Comparison of ENCODE assay signal across 26 mouse cellular contexts in the genomic region with DNA sequence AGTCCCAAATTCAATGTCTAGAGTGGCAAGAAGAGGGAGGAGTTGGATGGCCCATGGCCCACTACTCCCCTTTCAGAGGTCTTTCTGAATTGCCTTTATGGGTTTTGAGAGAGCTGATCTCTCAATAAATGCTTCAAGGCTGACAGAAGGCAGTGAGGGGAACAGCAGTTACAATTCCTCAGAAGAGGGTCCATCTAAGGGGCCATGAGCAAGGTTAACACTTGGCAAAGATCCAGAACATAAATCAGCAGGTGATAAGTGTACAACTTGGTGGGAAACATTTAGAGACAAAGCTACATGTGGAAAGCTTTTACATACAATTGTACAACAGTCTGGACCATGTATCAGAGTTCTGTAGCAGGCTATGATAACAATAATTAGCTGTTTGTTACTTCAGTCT.
DNase-seq lines count a peak whose midpoint lies in the region; ATAC-seq lines count a peak whose summit lies in the region.
"Had no signal": no experiment of that assay in that cellular context is flagged by ENCODE, and none has a peak within 500 bp of the region (broad histone marks: within the 10 kb centered on the region; RNA-seq: fewer than 3 reads in every experiment).

No protein-coding gene starts in this region.

- peaks cover 10% of the 10 kb centered on the region; the same call in 1 of the 2 replicates for H3K36me3 ChIP-seq in heart, embryonic 13.5 days
- no peaks in the 10 kb centered on the region for H3K36me3 ChIP-seq in midbrain, embryonic 11.5 days (ENCODE audit: control insufficient read depth, insufficient read depth, low read length)
- H3K36me3 ChIP-seq in midbrain, embryonic 16.5 days (ENCODE audit: control insufficient read depth, insufficient read depth, low read length), result 0 out of 2 replicates have a peak, but pooled peaks cover 2% of the 10 kb centered on the region
- H3K36me3 ChIP-seq: embryonic facial prominence, embryonic 10.5 days; embryonic facial prominence, embryonic 12.5 days; G1E had no signal

- no peak overlapping the region for H3K4me3 ChIP-seq in heart, embryonic 13.5 days
- H3K4me3 ChIP-seq in midbrain, embryonic 11.5 days (ENCODE audit: low read depth, low read length), result no peak overlapping the region
- no peak overlapping the region for H3K4me3 ChIP-seq in midbrain, embryonic 16.5 days (ENCODE audit: low read depth, low read length)
- H3K4me3 ChIP-seq: embryonic facial prominence, embryonic 10.5 days; embryonic facial prominence, embryonic 12.5 days; forebrain, embryonic 13.5 days; forebrain, embryonic 15.5 days had no signal

- H3K9me3 ChIP-seq in heart, embryonic 13.5 days, result no peaks in the 10 kb centered on the region
- H3K9me3 ChIP-seq in midbrain, embryonic 11.5 days (ENCODE audit: control insufficient read depth, low read length), result no peaks in the 10 kb centered on the region
- no peaks in the 10 kb centered on the region for H3K9me3 ChIP-seq in midbrain, embryonic 16.5 days (replicated peaks; ENCODE audit: control insufficient read depth, low read length, poor library complexity, severe bottlenecking)
- H3K9me3 ChIP-seq: embryonic facial prominence, embryonic 10.5 days; embryonic facial prominence, embryonic 12.5 days; forebrain, embryonic 13.5 days; forebrain, embryonic 15.5 days had no signal

- no peaks in the 10 kb centered on the region for H3K27me3 ChIP-seq in heart, embryonic 13.5 days (replicated peaks)
- no peaks in the 10 kb centered on the region for H3K27me3 ChIP-seq in midbrain, embryonic 11.5 days (ENCODE audit: control insufficient read depth, insufficient read depth, low read length)
- H3K27me3 ChIP-seq in midbrain, embryonic 16.5 days (ENCODE audit: control insufficient read depth, insufficient read depth, low read depth, low read length), result no peaks in the 10 kb centered on the region
- H3K27me3 ChIP-seq: CH12.LX; embryonic facial prominence, embryonic 12.5 days; forebrain, embryonic 13.5 days; forebrain, embryonic 15.5 days; Patski had no signal

- peaks cover 47% of the 10 kb centered on the region for H3K4me1 ChIP-seq in heart, embryonic 13.5 days
- H3K4me1 ChIP-seq in midbrain, embryonic 11.5 days (ENCODE audit: control insufficient read depth, insufficient read depth, low read length), result no peaks in the 10 kb centered on the region; the same call in 1 of the 2 replicates
- H3K4me1 ChIP-seq in midbrain, embryonic 16.5 days (ENCODE audit: control insufficient read depth, insufficient read depth, low read length), result peaks cover 14% of the 10 kb centered on the region; the same call in 1 of the 2 replicates

- no peak overlapping the region for H3K9ac ChIP-seq in heart, embryonic 13.5 days
- no peak overlapping the region for H3K9ac ChIP-seq in midbrain, embryonic 11.5 days (ENCODE audit: low read length)
- no peak overlapping the region for H3K9ac ChIP-seq in midbrain, embryonic 16.5 days (ENCODE audit: low read depth, low read length)
- H3K9ac ChIP-seq: embryonic facial prominence, embryonic 12.5 days; forebrain, embryonic 13.5 days; forebrain, embryonic 15.5 days; forebrain, postnatal 0 days had no signal

- peak; percentile 13 for DNase-seq in embryo, embryonic 10 days (ENCODE audit: low spot score)
- no peak for DNase-seq in embryo, embryonic 9.5 days (ENCODE audit: extremely low spot score)
- DNase-seq in heart, adult 11 months, result no peak
- DNase-seq in midbrain, embryonic 11.5 days (ENCODE audit: low spot score, missing footprints), result peak; percentile 77
- DNase-seq: adrenal gland, adult 8-10 months; adrenal gland, postnatal 14 days; adrenal gland, postnatal 36 days; B cell, adult 2 months; cerebellum, adult 11-12 months; cerebellum, adult 2 months; cerebellum, adult 9-10 months; cerebellum, postnatal 10 days; cerebellum, postnatal 25 days; embryo, embryonic 11 days; forebrain, postnatal 0 days had no signal

- ATAC-seq in heart, embryonic 13.5 days (ENCODE audit: extremely low read depth, insufficient number of reproducible peaks, low FRiP score, low TSS enrichment), result no peak
- ATAC-seq in midbrain, embryonic 11.5 days (ENCODE audit: low FRiP score), result no peak
- no peak for ATAC-seq in midbrain, embryonic 16.5 days
- ATAC-seq: activated CD4-positive, CD25-positive, alpha-beta regulatory T cell, adult 4 months; CD4-positive, CD25-positive, alpha-beta regulatory T cell, adult 4 months; forebrain, embryonic 13.5 days; forebrain, embryonic 15.5 days; forebrain, postnatal 0 days; Patski had no signal

- no peak overlapping the region for H3K4me2 ChIP-seq in heart, embryonic 13.5 days
- H3K4me2 ChIP-seq in midbrain, embryonic 11.5 days, result no peak overlapping the region
- no peak overlapping the region for H3K4me2 ChIP-seq in midbrain, embryonic 16.5 days (ENCODE audit: low read length)
- H3K4me2 ChIP-seq: embryonic facial prominence, embryonic 12.5 days; forebrain, embryonic 13.5 days; forebrain, embryonic 15.5 days had no signal

- peak overlapping the region; percentile 33 for H3K27ac ChIP-seq in heart, embryonic 13.5 days (replicated peaks)
- H3K27ac ChIP-seq in midbrain, embryonic 11.5 days (ENCODE audit: low read depth, low read length), result no peak overlapping the region
- H3K27ac ChIP-seq in midbrain, embryonic 16.5 days (ENCODE audit: low read length), result no peak overlapping the region
- H3K27ac ChIP-seq: embryonic facial prominence, embryonic 10.5 days; embryonic facial prominence, embryonic 12.5 days; forebrain, embryonic 13.5 days; forebrain, embryonic 15.5 days had no signal

Comparison
In these comparisons a context has a peak if more than half of its experiments do, and no peak if none do; other contexts are left out.
1. DNase-seq: peak in embryo, embryonic 10 days (single experiment) and midbrain, embryonic 11.5 days (single experiment); none in embryo, embryonic 9.5 days (single experiment) and heart, adult 11 months (single experiment).